Mouse (Mus musculus): ENCODE measurements at regions not wholly inside any gene's neighbourhood (a gene's known extent, or its start where the extent isn't known, plus 50 kb on each side); places are given as distances from the start of the nearest gene placed in this dataset.

- no peak for TF ChIP-seq CTCF (conservative IDR thresholded peaks at IDR 0.05; ENCODE audit: insufficient read depth, insufficient read length, low read depth, low read length)
- TF ChIP-seq POLR2A (IDR thresholded peaks at IDR 0.05; ENCODE audit: low read depth, low read length): no peak
Measured at GRCm38 (mm10) chr10:120538561-120538960, 62.3 kb upstream of the Hmga2 start.

All from kidney, adult 2 months (tissue).